Mouse (Mus musculus) olfactory bulb, adult 2 months (tissue): ENCODE results near the gene Sdf4.

Source experiments
- CTCF ChIP-seq: fragments of 200-500 bp; IDR thresholded peaks from 2 replicates; pipeline ENCODE4 v1.5.1; 2012; ENCODE audit warnings: low read depth, mild to moderate bottlenecking, low read length, moderate library complexity; ENCODE audit not compliant: insufficient read depth
- POLR2A ChIP-seq: fragments of 200-500 bp; IDR thresholded peaks from 2 replicates; pipeline ENCODE4 v1.6.1; 2012; ENCODE audit warnings: mild to moderate bottlenecking, low read depth, low read length, moderate library complexity; ENCODE audit not compliant: insufficient read depth

- TF ChIP-seq CTCF: no peak
- no peak for TF ChIP-seq POLR2A
These were observed 42.2 kb downstream of the Sdf4 start for GRCm38 (mm10) chr4:156034901-156035300.
